Mouse (Mus musculus) T-helper 17 cell (primary cell): ENCODE results near the gene Adam12.

Experiments used
- in situ Hi-C, 2 experiments: fragments of 300-600 bp; cut with MboI, MseI; formaldehyde crosslinking; loops; 1 replicate in 1 of 2; 2 replicates in 1 of 2; pipeline ENCODE4 v1.15.1; 2025; ENCODE audit warnings: high pct_unique_total_duplicates in 2 of 2

Gene Adam12

DNA sequence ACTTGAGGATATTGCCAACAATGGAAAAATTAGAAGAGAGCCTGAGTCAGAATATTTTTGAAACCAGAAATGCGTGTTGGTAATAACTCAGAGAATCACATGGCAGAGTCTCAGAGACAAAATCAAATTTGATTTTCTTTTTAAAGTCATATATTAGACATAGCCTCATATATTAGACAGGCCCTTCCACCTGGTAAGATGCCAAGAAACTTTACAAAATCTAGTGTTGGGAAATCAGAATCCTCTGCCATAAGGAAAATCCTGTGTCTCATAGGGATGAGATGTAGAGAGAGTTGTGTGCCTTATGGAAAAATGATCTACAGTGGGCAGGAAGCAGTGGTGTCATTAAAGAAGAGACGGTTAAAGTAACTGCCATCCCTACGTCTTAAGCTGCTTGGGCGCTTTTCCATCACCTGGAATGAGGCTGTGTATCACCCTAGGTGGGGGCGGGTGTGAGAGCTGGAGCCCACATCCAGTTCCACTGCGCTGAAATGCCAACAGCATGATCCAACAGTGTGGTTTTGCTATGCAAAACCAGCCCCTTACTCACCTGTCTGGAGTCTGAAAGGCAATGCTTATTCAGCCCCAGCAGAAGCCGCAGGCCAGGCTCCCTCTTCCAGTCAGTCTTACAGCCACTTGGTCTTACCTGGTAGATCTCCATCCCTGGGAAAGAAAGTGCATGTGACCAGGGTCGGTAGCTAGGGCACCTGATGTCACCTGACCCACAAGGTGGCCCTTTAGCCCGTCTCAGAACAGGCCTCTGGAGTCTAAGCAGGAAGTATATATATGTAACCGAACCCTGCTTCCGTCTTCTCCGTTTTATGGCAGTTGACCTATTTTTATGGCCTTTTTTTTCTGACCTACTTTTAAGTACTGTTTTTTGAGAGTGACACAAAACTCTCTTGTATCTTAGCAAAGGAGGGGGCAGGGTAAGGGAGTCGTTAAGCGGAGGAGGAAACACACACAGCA lies at the start of gene Adam12:
Adam12 (minus strand) TSS at position 769 of the 969 bp plus-strand sequence.
- in situ Hi-C loops = no loop called here

DNA sequence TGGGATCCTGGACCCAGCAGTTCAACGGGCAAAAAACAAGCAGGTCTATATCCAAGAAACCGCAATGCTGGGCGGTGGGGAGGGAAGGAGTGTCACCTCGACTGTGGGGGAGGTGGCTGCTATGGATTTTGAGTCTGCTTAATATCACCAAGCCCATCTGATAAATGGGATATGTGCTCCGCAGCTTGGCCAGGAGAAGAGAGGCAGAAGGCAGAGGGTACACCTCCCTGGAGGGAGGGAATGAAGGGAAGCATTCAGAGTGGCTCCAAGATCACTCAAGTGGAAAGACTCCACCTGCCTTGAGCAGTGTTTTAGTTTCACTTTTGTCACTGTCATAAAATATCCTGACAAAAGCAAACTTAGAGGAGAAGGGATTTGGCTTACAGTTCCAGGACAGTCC lies 41.0 kb upstream of the Adam12 start:
- in situ Hi-C loops = no loop called here

DNA sequence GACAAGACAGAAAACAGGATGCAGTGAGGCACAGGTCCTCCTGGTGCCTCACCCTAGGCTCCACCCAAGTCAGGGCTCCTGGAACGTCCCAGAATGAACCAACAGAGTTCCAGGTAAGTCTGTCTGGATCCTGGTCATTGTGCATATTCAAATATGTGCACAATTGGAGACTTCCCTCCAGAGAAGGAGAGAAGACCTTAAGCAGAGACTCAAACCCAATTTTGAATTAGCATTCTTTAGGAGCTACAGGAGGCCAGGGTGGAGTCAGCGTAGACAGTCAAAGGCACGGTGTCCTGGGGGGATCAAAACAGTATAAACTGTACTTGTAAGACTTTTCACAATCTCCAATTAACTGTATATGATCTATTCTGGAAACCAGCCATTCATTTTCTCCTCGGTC lies 40.5 kb upstream of the Adam12 start:
- in situ Hi-C loops = no loop called here

DNA sequence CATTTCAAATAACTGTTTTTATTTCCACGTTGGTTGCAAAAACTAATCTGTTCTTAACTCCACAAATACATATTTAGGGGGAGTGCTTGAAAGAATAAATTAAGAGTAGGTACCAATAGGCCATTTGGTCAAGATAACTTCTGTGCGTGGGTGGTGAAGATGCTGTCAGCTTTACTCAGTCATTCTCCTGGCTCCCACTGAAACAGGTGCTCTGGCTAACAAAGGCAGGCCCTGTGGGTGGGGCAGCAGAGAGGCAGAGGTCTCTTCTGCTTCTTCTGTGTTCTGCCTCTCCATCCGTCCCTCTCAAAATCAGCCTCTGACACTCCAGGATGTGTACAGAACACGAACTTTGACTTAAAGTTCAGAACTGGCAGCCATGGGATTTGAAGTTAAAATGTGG lies 33.8 kb upstream of the Adam12 start:
- in situ Hi-C loops = no loop called here

DNA sequence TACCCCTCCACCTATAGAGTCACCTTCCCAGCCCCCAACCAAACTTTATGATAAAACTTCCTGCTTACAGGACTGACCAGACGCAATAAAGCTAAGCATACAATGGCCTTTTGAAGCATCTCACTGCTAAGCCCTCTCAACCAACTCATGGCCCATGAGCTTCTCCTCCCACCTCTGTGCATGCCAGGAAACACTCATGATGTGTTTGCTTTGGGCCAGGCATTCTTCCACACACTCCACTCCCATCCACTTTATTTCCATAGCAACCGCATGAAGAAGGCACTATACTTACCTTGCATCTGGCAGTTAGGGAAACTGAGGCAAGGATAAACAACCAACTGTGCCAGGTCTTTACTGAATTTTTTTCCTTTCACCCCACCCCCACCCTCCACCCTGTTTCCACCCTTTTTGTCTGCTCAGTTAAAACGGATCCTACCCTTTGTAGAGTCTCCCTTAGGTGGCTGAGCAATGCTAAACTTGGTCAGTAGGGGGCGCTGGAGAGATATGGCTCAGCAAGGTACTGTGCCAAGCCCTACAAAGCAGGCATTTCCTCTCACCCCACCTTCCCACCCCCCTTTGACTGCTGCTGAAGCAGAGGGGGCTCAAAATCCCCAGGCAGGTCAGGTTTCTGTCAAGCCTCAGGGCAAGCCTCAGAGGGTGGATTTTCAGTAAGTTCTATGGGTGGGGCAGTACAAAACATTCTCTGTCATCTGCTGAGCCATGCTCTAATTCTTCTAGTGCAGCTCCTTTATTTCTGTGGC lies 31.4 kb upstream of the Adam12 start:
- in situ Hi-C loops = no loop called here

DNA sequence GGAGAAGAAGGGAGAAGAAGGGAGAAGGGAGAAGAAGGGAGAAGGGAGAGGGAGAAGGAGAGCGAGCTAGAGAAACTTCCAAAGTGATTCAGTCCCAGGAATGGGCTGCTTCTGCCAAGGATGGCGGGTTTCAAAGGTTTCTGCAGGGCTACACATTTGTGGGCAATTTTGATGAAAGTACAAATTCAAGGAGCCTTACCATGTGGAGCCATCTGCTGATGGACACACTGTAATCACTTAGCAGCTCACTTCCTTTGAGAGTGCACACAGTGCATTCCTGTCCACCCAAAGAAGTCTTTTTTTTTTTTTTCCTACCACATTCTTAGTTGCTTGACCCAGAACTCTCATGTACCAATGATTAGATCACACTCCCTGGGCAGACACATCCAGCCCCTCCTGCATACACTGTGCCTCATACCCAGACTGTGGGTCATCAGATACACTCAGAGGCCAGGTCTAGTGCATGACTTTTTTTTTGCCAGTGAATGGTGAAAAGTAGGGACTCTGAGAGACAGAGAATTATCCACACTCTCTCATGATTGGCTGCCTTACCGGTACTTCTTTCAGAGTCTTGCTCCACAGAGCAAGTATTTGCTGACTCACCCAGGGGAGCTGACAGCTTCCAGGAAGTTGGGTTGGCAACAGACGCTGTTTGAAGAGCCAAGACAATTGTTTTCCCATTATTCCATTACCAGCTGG lies 29.2 kb upstream of the Adam12 start:
- in situ Hi-C loops = no loop called here

DNA sequence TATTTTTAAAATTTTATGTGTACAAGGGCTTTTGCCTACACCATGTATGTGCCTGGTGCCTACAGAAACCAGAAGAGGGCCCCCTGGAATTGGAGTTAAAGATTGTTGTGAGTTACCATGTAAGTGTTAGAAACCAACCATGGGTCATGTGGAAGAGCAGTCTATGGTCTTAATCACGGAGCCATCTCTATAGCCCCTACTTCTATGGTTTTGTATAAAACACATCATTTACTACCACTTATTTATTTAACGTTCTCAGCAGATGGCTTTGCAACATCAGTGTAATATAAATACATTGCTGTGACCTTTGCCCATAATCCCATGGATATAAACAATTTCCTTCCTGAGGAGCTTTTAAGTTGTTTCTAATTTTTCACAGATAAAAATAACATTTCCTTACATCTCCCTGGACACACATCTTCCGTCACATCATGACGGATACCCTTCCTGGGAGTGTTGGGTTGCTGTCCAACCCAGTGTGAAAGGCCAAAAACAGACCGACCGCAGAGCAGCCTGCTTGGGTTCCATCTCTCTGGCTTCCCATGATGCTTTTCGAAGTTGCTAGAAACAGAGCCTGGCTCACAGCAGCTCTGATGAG lies 18.4 kb upstream of the Adam12 start:
- in situ Hi-C loops = no loop called here

DNA sequence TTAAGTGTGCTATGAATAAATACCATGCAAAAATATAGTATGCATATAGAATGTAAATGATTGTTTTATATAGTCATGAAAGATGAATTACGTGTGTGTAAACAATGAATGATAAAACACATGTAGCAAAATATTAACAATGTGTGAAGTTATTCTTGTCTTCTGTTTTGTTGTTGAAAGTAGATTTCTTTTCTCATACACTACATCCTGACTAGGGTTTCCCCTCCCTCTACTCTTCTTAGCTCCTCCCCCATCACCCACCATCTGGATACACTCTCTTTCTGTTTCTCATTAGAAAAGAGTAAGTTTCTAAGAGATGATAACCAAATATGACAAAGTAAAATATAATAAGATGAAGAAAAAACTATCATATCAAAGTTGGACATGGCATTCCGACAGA lies 16.1 kb upstream of the Adam12 start:
- in situ Hi-C loops = no loop called here

DNA sequence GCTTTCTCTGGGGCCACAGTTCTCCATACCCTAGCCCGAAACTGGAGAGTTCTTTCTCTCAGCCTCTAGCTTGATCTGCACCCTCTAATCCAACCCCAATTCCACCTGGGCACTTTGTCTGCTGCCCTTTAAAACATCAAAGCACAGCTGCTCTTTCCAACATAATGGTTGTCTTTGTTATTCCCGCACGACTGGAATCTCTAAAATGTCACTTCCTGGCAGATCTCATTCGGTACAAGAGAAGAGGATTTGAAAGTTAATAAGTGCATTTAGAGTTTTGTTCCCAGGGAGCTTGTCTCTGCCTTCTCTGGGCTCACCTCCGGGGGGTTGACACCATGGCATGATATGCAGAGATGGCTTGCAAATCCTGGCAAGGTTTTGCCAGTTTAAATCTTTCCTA lies 14.7 kb upstream of the Adam12 start:
- in situ Hi-C loops = no loop called here

DNA sequence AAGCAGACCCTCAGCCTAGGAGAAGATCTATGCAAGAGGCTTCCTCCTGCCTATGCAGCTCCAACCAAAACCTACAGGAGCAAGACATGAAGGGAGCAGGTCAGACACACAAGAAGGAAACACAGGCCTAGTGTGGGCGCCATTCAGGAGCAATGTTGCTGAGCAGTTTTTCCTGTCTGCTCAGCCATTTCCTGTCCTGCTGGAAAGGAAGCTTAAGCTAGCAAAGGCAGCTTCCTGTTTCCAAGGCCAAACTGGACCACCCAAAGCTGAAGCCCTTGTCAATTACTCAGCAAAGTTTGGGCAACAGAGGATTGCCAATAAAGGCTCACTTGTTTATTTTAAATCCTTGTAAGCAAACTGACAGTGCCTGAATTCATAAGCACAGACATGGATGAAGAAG lies 10.8 kb upstream of the Adam12 start:
- in situ Hi-C loops = no loop called here

DNA sequence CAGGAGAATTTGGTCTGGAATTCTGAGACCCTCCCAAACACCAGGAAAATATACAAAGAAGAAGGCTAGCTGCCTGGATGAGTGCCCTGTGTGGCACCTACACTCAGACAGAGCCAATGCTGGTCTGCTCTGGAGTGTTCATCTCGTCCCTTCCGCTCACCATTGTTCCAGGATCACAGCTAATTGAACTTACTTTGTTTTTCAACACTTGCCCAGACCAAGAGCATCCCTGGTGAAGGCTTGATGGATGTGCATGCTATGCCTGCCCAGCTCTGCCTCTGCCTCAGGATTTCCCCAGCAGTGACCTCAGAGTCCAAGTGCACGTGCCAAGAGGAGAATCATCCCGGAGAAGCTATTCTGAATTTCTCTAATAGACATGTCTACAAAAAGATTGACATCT lies 9.3 kb upstream of the Adam12 start:
- in situ Hi-C loops = no loop called here

DNA sequence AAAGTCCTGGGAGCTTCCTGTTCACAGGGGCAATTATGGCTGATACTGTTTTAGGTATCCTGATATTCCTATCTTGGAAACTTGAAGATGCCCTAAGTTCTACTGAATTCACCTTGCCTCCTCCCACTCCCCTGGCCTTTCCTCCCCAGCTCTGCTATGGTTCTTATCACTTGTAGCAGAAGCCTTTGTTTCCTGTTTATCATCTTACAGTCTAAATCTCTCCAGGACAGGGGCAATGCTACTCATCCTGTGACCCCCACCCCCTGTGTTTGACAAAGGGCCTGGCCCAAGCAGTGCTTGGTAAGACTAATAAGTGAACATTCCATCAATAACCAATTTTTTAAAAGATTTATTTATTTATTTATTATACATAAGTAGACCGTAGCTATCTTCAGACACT lies 8.6 kb upstream of the Adam12 start:
- in situ Hi-C loops = no loop called here

DNA sequence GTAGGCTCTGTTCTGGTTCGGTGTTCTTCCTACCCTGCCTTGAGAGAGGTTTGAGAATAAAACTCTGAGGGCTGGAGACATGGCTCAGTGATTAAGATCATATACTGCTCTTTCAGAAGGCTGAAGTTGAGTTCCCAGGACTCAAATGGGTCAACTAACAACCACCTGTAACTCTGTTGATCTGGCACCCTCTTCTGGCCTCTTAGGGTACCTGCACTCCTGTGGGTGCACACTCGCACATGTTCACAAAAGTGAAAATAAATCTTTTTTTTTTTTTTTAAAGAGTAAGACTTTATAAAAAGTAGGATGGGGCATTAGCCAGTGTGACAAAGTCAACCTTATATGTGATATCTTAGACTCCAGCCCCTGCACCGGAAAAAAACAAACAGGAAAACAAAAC lies 6.9 kb upstream of the Adam12 start:
- in situ Hi-C loops = no loop called here

DNA sequence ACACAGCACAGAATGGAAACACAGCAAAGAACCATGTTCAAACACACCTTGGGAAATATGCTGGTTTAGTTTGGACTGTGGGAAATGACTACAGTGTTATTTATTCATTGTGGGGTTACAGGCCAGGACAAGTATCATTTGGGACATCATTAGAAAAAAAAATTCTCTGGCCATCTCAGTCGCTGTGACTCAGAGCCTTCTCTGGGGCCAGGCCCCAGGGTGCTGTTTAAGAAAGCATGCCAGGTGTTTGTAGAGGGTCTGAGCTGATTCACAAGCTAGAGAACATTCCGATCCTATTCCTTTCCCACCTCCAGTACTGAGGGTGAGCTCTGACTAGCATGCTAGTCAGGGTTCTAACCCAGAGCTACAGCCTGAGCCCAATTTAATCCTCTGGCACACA lies 5.4 kb upstream of the Adam12 start:
- in situ Hi-C loops = no loop called here

DNA sequence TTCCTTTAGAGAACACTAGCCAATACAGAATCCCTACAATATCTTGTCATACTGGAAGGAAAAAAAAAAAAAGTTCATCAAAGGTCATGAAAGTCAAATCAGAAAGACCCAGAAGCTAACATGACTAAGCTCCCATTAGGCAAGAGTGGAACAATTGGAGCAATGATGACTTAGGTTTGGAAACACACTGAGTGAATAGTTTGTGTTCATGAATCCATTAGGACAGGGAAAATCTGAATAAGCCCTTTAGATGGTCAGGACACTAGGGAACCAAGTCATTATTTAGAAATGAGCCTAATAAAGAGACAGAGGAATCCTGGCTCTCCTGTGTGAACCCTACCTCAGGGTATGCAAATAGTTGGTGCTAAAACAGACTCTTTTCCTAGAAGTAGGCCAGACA lies 4.8 kb upstream of the Adam12 start:
- in situ Hi-C loops = no loop called here

DNA sequence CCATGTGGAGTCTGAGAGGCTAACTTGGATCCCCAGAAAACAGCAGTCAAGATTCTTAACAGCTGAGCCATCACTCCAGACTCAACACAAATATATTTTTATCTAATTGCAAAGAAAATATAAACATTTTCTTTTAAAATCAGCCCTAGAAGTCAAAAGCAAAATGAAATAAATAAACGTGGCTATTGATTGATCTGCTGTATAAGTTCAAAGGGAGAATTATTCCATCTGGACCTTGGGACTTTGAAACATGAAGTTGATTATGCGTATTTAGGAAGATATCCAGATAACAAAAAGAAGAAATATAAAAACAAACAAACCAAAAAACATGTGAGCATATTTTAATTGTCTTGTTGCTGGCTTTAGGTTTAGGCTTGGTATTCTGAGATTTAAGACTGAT lies 3.6 kb upstream of the Adam12 start:
- in situ Hi-C loops = no loop called here

DNA sequence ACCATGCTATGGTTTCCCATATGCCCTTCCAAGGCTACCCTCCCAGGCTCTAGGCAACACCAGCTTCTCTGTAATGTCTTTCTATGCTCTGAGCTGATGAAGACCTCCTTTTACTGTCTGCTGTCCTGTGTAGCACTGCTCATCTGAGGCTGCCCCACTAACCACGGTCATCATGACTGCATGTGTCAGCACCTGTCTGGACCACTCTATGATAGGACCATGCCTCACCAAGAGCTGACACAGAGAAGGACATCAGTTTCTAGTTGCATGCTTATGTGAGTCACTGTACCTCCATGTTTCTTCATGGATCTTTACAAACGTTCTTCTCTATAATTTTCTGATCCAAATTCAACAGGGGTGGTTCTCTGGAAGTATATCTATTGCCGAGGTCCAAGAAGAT lies 1.2 kb downstream of the Adam12 start:
- in situ Hi-C loops = no loop called here

DNA sequence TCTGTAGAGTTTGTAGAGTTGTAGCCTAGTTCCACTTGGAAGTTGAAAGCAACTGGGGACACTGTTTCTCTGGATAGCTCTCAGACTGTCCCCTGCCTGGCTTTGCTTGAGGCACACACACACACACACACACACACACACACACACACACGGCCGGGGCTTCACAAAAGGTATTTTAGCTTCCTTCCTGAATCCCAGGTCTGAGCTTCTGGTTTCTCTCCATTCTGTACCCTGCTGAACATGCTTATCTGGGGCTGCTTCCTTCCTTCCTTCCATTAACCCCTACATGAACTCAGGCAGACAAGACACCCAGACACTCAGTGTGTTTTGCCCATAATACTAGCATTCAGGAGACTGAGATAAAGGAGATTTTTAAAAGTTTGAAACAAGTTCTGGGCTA lies 2.0 kb downstream of the Adam12 start:
- in situ Hi-C loops = loop anchor here (10.0 kb wide), 1 partner anchor 375 kb away; no protein-coding TSS in a partner anchor

DNA sequence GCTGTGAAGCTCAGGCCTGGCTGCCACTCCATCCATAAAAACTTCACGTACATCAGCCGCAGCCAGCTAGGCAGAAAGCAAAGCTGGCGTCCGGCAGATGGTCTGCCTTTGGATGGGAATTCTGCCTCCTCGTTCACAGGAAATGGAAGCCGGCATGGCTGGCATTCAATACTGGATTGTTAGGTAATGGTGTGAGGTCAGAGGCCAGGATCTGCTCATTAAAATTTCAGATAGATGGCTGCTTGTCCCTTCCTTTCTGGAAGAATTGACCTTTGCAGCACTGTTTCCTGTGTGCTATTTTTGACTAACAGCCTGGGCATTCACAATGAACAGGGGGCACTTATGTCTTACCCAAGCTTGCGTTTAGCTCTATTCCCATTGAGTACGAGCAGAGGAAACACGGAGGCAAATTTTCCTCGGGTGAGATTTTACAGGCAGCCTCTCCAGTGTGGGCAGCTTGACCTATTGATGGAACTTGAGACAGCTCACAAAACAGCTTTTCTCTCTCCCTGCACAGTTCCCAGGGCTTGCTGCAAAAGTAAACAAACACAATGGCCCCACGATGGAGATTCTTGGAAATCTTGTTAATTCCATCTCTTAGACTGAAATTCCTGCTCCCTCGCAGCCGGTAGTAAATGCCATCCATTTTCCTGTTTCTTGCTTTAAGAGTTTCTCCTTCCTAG lies 4.0 kb downstream of the Adam12 start:
- in situ Hi-C loops = loop anchor here (10.0 kb wide), 1 partner anchor 373 kb away; no protein-coding TSS in a partner anchor

DNA sequence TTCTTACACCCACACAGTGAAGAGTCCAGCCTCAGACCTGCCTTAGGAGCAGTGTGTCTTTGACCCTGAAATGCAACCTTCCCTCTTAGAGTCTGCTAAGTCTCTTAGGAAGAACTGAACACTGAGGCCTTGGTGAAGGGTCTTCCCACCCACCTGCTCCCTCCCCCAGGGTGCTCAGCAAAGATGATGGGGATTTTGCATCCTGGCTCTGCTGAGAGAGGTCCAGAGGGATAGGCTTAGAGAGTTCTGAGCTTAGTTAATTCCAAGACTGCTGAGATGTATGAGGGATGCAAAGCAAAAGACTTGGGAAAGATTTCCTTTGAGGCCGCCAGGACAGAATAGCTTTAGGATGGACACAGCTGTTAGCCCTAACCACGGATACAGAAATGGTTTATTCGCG lies 4.8 kb downstream of the Adam12 start:
- in situ Hi-C loops = loop anchor here (10.0 kb wide), 1 partner anchor 372 kb away; no protein-coding TSS in a partner anchor

DNA sequence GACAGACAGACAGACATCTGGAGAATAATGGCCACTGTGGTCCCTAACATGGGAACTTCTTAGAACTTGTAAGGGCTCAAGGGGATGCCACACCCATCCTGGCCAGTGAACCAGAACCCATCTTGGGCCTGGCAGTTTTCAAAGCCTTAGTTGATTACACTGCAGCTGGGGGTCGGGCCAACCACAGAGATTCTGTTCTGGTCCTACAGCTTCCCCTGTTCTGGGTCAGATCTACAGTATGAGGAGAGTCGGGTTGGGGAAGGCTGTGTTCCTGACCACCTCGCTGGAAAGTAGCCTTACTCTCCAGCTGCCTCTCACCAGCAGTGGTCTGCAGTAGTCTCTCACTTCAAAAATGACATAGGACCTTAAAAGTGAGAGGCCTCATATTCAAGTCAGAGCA lies 5.7 kb downstream of the Adam12 start:
- in situ Hi-C loops = loop anchor here (10.0 kb wide), 1 partner anchor 371 kb away; no protein-coding TSS in a partner anchor
